Mouse (Mus musculus) testis, adult 2 months (tissue): ENCODE results near the gene Gm36028. TPM values are rescaled to one million over a fixed set of nuclear protein-coding genes. Genes with fewer than 3 reads are reported as not detected.

Experiments
- H3K27ac ChIP-seq: fragments of 200-500 bp; 2 replicates; pipeline ENCODE4 v1.5.1; 2012; ENCODE audit warnings: low read depth, low read length; ENCODE audit not compliant: control insufficient read depth, insufficient read depth
- H3K27me3 ChIP-seq: fragments of 200-500 bp; 2 replicates; pipeline ENCODE4 v1.6.1; 2012; ENCODE audit warnings: mild to moderate bottlenecking, low read length, moderate library complexity; ENCODE audit not compliant: control insufficient read depth, insufficient read depth
- H3K36me3 ChIP-seq: fragments of 200-500 bp; 2 replicates; pipeline ENCODE4 v1.6.1; 2012; ENCODE audit warnings: mild to moderate bottlenecking, low read length; ENCODE audit not compliant: control insufficient read depth, insufficient read depth
- H3K4me1 ChIP-seq: fragments of 200-500 bp; 2 replicates; pipeline ENCODE4 v1.6.1; 2012; ENCODE audit warnings: low read length; ENCODE audit not compliant: control insufficient read depth, insufficient read depth
- H3K4me3 ChIP-seq: fragments of 200-500 bp; 2 replicates; pipeline ENCODE4 v1.5.1; 2012; ENCODE audit warnings: low read depth, mild to moderate bottlenecking, low read length, moderate library complexity, mixed read lengths; ENCODE audit not compliant: control insufficient read depth
- CTCF ChIP-seq: fragments of 200-500 bp; IDR thresholded peaks from 2 replicates; pipeline ENCODE4 v1.5.1; 2012; ENCODE audit warnings: low read depth, mild to moderate bottlenecking, inconsistent platforms, low read length, moderate library complexity; ENCODE audit not compliant: control insufficient read depth, insufficient read depth, insufficient replicate concordance
- POLR2A ChIP-seq: fragments of 200-500 bp; IDR thresholded peaks from 2 replicates; pipeline ENCODE4 v1.6.1; 2012; ENCODE audit warnings: low read depth, mild to moderate bottlenecking, inconsistent platforms, low read length, moderate library complexity; ENCODE audit not compliant: control insufficient read depth
- polyA plus RNA-seq: library from polyadenylated mRNA; depleted of rRNA; stranded (reverse); fragments of >200 nt; gene quantifications from 2 replicates; pipeline ENCODE4 v1.2.3, GENCODE M21; 2012

The Gm36028 gene
- polyA plus RNA-seq, 1 experiment, result 1.2 TPM

GRCm38 (mm10) chr16:37843740-37844139 lies 17.2 kb downstream of the Gm36028 start:
- no peak overlapping the region for H3K4me3 ChIP-seq
- TF ChIP-seq CTCF (no peak), POLR2A (no peak)
- no peak overlapping the region for H3K27ac ChIP-seq
- H3K4me1 ChIP-seq, result peaks cover 3% of the 10 kb centered on the region
- no peaks in the 10 kb centered on the region for H3K27me3 ChIP-seq
- H3K36me3 ChIP-seq, result no peaks in the 10 kb centered on the region

GRCm38 (mm10) chr16:37842439-37842838 lies 18.5 kb downstream of the Gm36028 start:
- Histone ChIP-seq H3K4me1 (peaks cover 3% of the 10 kb centered on the region), H3K36me3 (no peaks in the 10 kb centered on the region), H3K27ac (no peak overlapping the region), H3K27me3 (no peaks in the 10 kb centered on the region), H3K4me3 (no peak overlapping the region)
- TF ChIP-seq CTCF, result no peak
- no peak for TF ChIP-seq POLR2A

GRCm38 (mm10) chr16:37837571-37837970 lies 23.4 kb downstream of the Gm36028 start:
- no peaks in the 10 kb centered on the region for H3K36me3 ChIP-seq
- H3K27ac ChIP-seq, result no peak overlapping the region
- H3K27me3 ChIP-seq, result no peaks in the 10 kb centered on the region
- TF ChIP-seq CTCF, result no peak
- TF ChIP-seq POLR2A, result no peak
- no peak overlapping the region for H3K4me3 ChIP-seq
- H3K4me1 ChIP-seq, result no peaks in the 10 kb centered on the region

- no peak overlapping the region for H3K27ac ChIP-seq
- H3K4me3 ChIP-seq, result no peak overlapping the region
- TF ChIP-seq CTCF, result no peak
- TF ChIP-seq POLR2A, result no peak
- no peaks in the 10 kb centered on the region for H3K27me3 ChIP-seq
- no peaks in the 10 kb centered on the region for H3K4me1 ChIP-seq
- no peaks in the 10 kb centered on the region for H3K36me3 ChIP-seq
Measured at GRCm38 (mm10) chr16:37831041-37831440, 29.9 kb downstream of the Gm36028 start.

GRCm38 (mm10) chr16:37826286-37826685 lies 34.7 kb downstream of the Gm36028 start:
- no peaks in the 10 kb centered on the region for H3K4me1 ChIP-seq
- H3K4me3 ChIP-seq, result no peak overlapping the region
- H3K27ac ChIP-seq, result no peak overlapping the region
- no peaks in the 10 kb centered on the region for H3K36me3 ChIP-seq
- no peaks in the 10 kb centered on the region for H3K27me3 ChIP-seq
- no peak for TF ChIP-seq POLR2A
- TF ChIP-seq CTCF, result no peak

- Histone ChIP-seq H3K36me3 (no peaks in the 10 kb centered on the region), H3K27ac (no peak overlapping the region)
- no peak for TF ChIP-seq CTCF
- TF ChIP-seq POLR2A, result no peak
Measured at GRCm38 (mm10) chr16:37824778-37825505, 36.0 kb downstream of the Gm36028 start.

GRCm38 (mm10) chr16:37823949-37824348 lies 37.0 kb downstream of the Gm36028 start:
- H3K4me1 ChIP-seq, result no peaks in the 10 kb centered on the region
- no peak overlapping the region for H3K4me3 ChIP-seq
- H3K27ac ChIP-seq, result no peak overlapping the region
- H3K27me3 ChIP-seq, result no peaks in the 10 kb centered on the region
- no peaks in the 10 kb centered on the region for H3K36me3 ChIP-seq
- no peak for TF ChIP-seq POLR2A
- TF ChIP-seq CTCF, result no peak

More at GRCm38 (mm10) chr16:37824778-37825505, 36.0 kb downstream of the Gm36028 start:
- Histone ChIP-seq H3K4me1 (no peaks in the 10 kb centered on the region), H3K4me3 (no peak overlapping the region), H3K27me3 (no peaks in the 10 kb centered on the region)
